ENCODE assay signal across 19 mouse cellular contexts in genomic region chr11:117169088-117169635, GRCm38 (mm10). TPM values are rescaled to one million over a fixed set of nuclear protein-coding genes. Genes with fewer than 3 reads are reported as not detected.
DNase-seq lines count a peak whose midpoint lies in the region; ATAC-seq and TF ChIP-seq lines count a peak whose summit lies in the region.
"Had no signal": no experiment of that assay in that cellular context is flagged by ENCODE, and none has a peak within 500 bp of the region (broad histone marks: within the 10 kb centered on the region; RNA-seq: fewer than 3 reads in every experiment).

No protein-coding gene starts in this region.

- H3K9me3 ChIP-seq in forebrain, embryonic 14.5 days (replicated peaks; ENCODE audit: control insufficient read depth, low read length) = no peaks in the 10 kb centered on the region
- H3K9me3 ChIP-seq: heart, embryonic 15.5 days; kidney, embryonic 15.5 days; lung, embryonic 15.5 days; neural tube, embryonic 15.5 days; stomach, embryonic 15.5 days had no signal

- no peaks in the 10 kb centered on the region for H3K36me3 ChIP-seq in testis, adult 2 months (ENCODE audit: control insufficient read depth, insufficient read depth, low read length)
- no peaks in the 10 kb centered on the region for H3K36me3 ChIP-seq in forebrain, embryonic 14.5 days (ENCODE audit: control insufficient read depth, insufficient read depth, low read length)
- H3K36me3 ChIP-seq: heart, embryonic 15.5 days; kidney, embryonic 15.5 days; lung, embryonic 15.5 days; neural tube, embryonic 15.5 days; stomach, embryonic 15.5 days had no signal

- TF ChIP-seq POLR2A in testis, adult 2 months (IDR thresholded peaks at IDR 0.05; ENCODE audit: control insufficient read depth, low read depth, low read length) = no peak

- WGBS in forebrain, embryonic 14.5 days = 66% methylated on average over 11 of the region's 11 CpGs

- H3K4me1 ChIP-seq in testis, adult 2 months (ENCODE audit: control insufficient read depth, insufficient read depth, low read length) = peaks cover 5% of the 10 kb centered on the region
- H3K4me1 ChIP-seq in forebrain, embryonic 14.5 days (ENCODE audit: control insufficient read depth, insufficient read depth, low read length) = peaks cover 1% of the 10 kb centered on the region

- peak; percentile 10 to 16 for DNase-seq in left cerebral cortex, adult 2 months (ENCODE audit: extremely low spot score in 1 of 2, low spot score in 2 of 2)
- DNase-seq in left cerebral cortex, adult 18-20 months (ENCODE audit: low spot score in 2 of 2) = no peak
- DNase-seq in testis, postnatal 14 days (ENCODE audit: low spot score) = no peak
- DNase-seq in forebrain, embryonic 14.5 days (ENCODE audit: low spot score) = peak; percentile 61
- DNase-seq in lung, postnatal 14 days = no peak
- DNase-seq in thymus, postnatal 4 days = no peak
- DNase-seq: adrenal gland, adult 8-10 months; liver; thymus, postnatal 36 days had no signal

- no peak overlapping the region for H3K4me2 ChIP-seq in forebrain, embryonic 14.5 days (ENCODE audit: low read length)
- H3K4me2 ChIP-seq: heart, embryonic 15.5 days; kidney, embryonic 15.5 days; lung, embryonic 15.5 days; neural tube, embryonic 15.5 days; stomach, embryonic 15.5 days had no signal

- no peak for TF ChIP-seq CTCF in left cerebral cortex, adult 2 months (IDR thresholded peaks at IDR 0.05)
- TF ChIP-seq CTCF in testis, adult 2 months (IDR thresholded peaks at IDR 0.05; ENCODE audit: control insufficient read depth, insufficient read depth, insufficient replicate concordance, low read depth, low read length) = no peak

- no peak overlapping the region for H3K4me3 ChIP-seq in left cerebral cortex, adult 2 months
- peak overlapping the region; percentile 6; the same call in 1 of the 2 replicates for H3K4me3 ChIP-seq in testis, adult 2 months (ENCODE audit: control insufficient read depth, low read depth, low read length)
- no peak overlapping the region for H3K4me3 ChIP-seq in forebrain, embryonic 14.5 days (ENCODE audit: low read depth, low read length)
- H3K4me3 ChIP-seq: erythroblast, embryonic 14.5 days; heart, embryonic 15.5 days; kidney, embryonic 15.5 days; lung, embryonic 15.5 days; neural tube, embryonic 15.5 days; stomach, embryonic 15.5 days had no signal

- no peak for ATAC-seq in forebrain, embryonic 14.5 days
- ATAC-seq: inflammation-experienced regulatory T-cells, adult 6 months; Patski had no signal

- H3K9ac ChIP-seq in forebrain, embryonic 14.5 days (ENCODE audit: low read length) = no peak overlapping the region
- H3K9ac ChIP-seq: heart, embryonic 15.5 days; kidney, embryonic 15.5 days; lung, embryonic 15.5 days; neural tube, embryonic 15.5 days; stomach, embryonic 15.5 days had no signal

- intact Hi-C loops in left cerebral cortex, adult 2 months (cut with DNase I) = no loop called here

- peak overlapping the region; percentile 76 for H3K27ac ChIP-seq in left cerebral cortex, adult 2 months
- no peak overlapping the region for H3K27ac ChIP-seq in testis, adult 2 months (ENCODE audit: control insufficient read depth, insufficient read depth, low read depth, low read length)
- H3K27ac ChIP-seq in forebrain, embryonic 14.5 days (ENCODE audit: low read depth, low read length) = peak overlapping the region; percentile 63
- H3K27ac ChIP-seq: heart, embryonic 15.5 days; kidney, embryonic 15.5 days; lung, embryonic 15.5 days; neural tube, embryonic 15.5 days; stomach, embryonic 15.5 days had no signal

- H3K27me3 ChIP-seq in testis, adult 2 months (ENCODE audit: control insufficient read depth, insufficient read depth, low read length) = no peaks in the 10 kb centered on the region
- no peaks in the 10 kb centered on the region for H3K27me3 ChIP-seq in forebrain, embryonic 14.5 days (replicated peaks; ENCODE audit: control insufficient read depth, insufficient read depth, low read length)
- H3K27me3 ChIP-seq: CH12.LX; heart, embryonic 15.5 days; kidney, embryonic 15.5 days; lung, embryonic 15.5 days; neural tube, embryonic 15.5 days; Patski; stomach, embryonic 15.5 days had no signal

RNA-seq across cellular contexts. Expression of gene Sept9, which starts 30.3 kb away (rescaled TPM):
- total RNA-seq in left cerebral cortex, adult 2 months (2021) = 10 to 100 TPM; 77.4 to 77.8 TPM
- total RNA-seq in left cerebral cortex, adult 18-20 months (2021) = 10 to 100 TPM; 82.6 to 90.6 TPM
- 11.7 and 12.2 TPM in 2 replicates for polyA plus RNA-seq in testis, adult 2 months (2012; rRNA removed)
- polyA plus RNA-seq in forebrain, embryonic 14.5 days (2014; fragmentation: Nextera tagmentation; extraction: Ambion mirVana) = 113 and 119 TPM in 2 replicates

RNA-seq across cellular contexts. Expression of gene Sec14l1, which starts 54.2 kb away (rescaled TPM):
- 100 to 1,000 TPM; 198 to 229 TPM for total RNA-seq in left cerebral cortex, adult 2 months (2021)
- 100 to 1,000 TPM; 203 to 219 TPM for total RNA-seq in left cerebral cortex, adult 18-20 months (2021)
- polyA plus RNA-seq in testis, adult 2 months (2012; rRNA removed) = 133 and 153 TPM in 2 replicates
- 43.6 and 56.3 TPM in 2 replicates for polyA plus RNA-seq in forebrain, embryonic 14.5 days (2014; fragmentation: Nextera tagmentation; extraction: Ambion mirVana)

Comparison
In these comparisons a context has a peak if more than half of its experiments do, and no peak if none do; other contexts are left out.
1. DNase-seq: peak in left cerebral cortex, adult 2 months (2 of 2) and forebrain, embryonic 14.5 days (single experiment); none in left cerebral cortex, adult 18-20 months (0 of 2), testis, postnatal 14 days (single experiment), lung, postnatal 14 days (single experiment) and thymus, postnatal 4 days (single experiment).